Mouse (Mus musculus) liver, embryonic 14.5 days (tissue): Measurements from ENCODE around the gene Wdr17. TPM values are rescaled to one million over a fixed set of nuclear protein-coding genes. Genes with fewer than 3 reads are reported as not detected.

Experiments
- ATAC-seq: fragments of 200-750 bp; cut with Nextera tagmentation; 2 replicates; pipeline ENCODE4 v1.8.0; 2017; ENCODE audit warnings: moderate number of reproducible peaks, mild to moderate bottlenecking, moderate library complexity; ENCODE audit not compliant: insufficient read depth
- DNase-seq, 3 experiments: peaks; one replicate each; pipeline ENCODE4 v3.0.0-alpha.2; 2012 to 2013; ENCODE audit warnings: low read depth in 3 of 3, low spot score in 3 of 3
- H3K27ac ChIP-seq: fragments of 300-500 bp; sonication (generic); 2 replicates; pipeline ENCODE4 v1.5.1; 2014; ENCODE audit warnings: moderate library complexity, mild to moderate bottlenecking, control low read depth, inconsistent platforms
- H3K27me3 ChIP-seq: fragments of 300-500 bp; sonication (generic); 2 replicates; pipeline ENCODE4 v1.6.1; 2014; ENCODE audit warnings: mild to moderate bottlenecking, low read length, moderate library complexity; ENCODE audit not compliant: control insufficient read depth, insufficient read depth
- H3K36me3 ChIP-seq: fragments of 300-500 bp; sonication (generic); replicated peaks from 2 replicates; pipeline ENCODE4 v1.6.1; 2014; ENCODE audit warnings: low read depth; ENCODE audit not compliant: control insufficient read depth, insufficient read depth
- H3K4me1 ChIP-seq, 2 experiments: fragments of 200-500 bp in 1 of 2; fragments of 300-500 bp in 1 of 2; sonication (generic) in 1 of 2; replicated peaks; 2 replicates each; pipeline ENCODE4 v1.6.1; 2012 to 2014; ENCODE audit warnings: antibody characterized with exemption in 1 of 2, inconsistent platforms in 1 of 2, low read length in 1 of 2; ENCODE audit not compliant: control insufficient read depth in 2 of 2, insufficient read depth in 2 of 2
- H3K4me2 ChIP-seq: fragments of 300-500 bp; sonication (generic); 2 replicates; pipeline ENCODE4 v1.6.1; 2014; ENCODE audit warnings: low read depth, mild to moderate bottlenecking, control low read depth, moderate library complexity
- H3K4me3 ChIP-seq, 2 experiments: fragments of 200-500 bp in 1 of 2; fragments of 300-500 bp in 1 of 2; sonication (generic) in 1 of 2; 2 replicates each; pipeline ENCODE4 v1.5.1; 2012 to 2014; ENCODE audit warnings: low read depth in 2 of 2, low read length in 2 of 2, mild to moderate bottlenecking in 2 of 2, control low read depth in 1 of 2, inconsistent platforms in 1 of 2, moderate library complexity in 1 of 2; ENCODE audit not compliant: insufficient read depth in 1 of 2
- H3K9ac ChIP-seq: fragments of 300-500 bp; sonication (generic); replicated peaks from 2 replicates; pipeline ENCODE4 v1.6.1; 2014; ENCODE audit warnings: mild to moderate bottlenecking, control low read depth, moderate library complexity
- H3K9me3 ChIP-seq: fragments of 300-500 bp; sonication (generic); 2 replicates; pipeline ENCODE4 v1.6.1; 2016; ENCODE audit warnings: low read length, mixed read lengths; ENCODE audit not compliant: control insufficient read depth
- CTCF ChIP-seq: IDR thresholded peaks from 2 replicates; pipeline ENCODE4 v1.5.1; 2016; ENCODE audit warnings: antibody characterized with exemption, low read depth, control low read depth
- EP300 ChIP-seq: IDR thresholded peaks from 2 replicates; pipeline ENCODE4 v1.6.1; 2016; ENCODE audit warnings: antibody characterized with exemption, low read depth
- WGBS: fragments of 180-500 bp; shearing (Covaris S2); extraction: QIAGEN DNeasy Blood & Tissue Kit; methylation state at CpG from one replicate; pipeline ENCODE4 v1.1.7; 2014; ENCODE audit not compliant: insufficient replicate concordance; 5-methylcytosine and 5-hydroxymethylcytosine counted together
- polyA plus RNA-seq, 2 experiments: library from polyadenylated mRNA; depleted of rRNA in 1 of 2; stranded (reverse) in 1 of 2; unstranded in 1 of 2; fragments of >200 nt; fragmentation: Nextera tagmentation in 1 of 2; extraction: Ambion mirVana in 1 of 2; gene quantifications; 2 replicates each; pipeline versions ENCODE4 v1.2.1 to v1.2.3; 2012 to 2014

Wdr17 gene
- polyA plus RNA-seq, 2 experiments = 0.01 to 0.09 TPM

DNA sequence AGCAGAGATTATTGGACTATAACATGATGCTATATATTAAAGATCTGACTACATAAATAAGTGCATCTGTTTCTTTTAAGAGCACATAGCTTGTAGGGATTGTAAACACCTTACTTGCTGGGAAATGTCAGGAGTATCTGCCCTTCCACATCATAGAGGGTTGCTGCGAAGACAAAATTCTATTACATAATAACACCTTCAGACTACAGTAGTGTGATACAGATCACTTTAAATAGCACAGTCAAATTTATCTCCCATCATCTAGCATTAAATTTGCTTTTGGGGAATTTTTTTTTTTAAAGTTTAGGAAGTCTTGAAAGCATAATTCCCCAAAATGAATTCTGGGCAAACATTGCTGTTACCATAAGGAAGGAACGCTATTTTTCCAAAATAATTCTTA lies 25.9 kb upstream of the Wdr17 start:
- TF ChIP-seq CTCF (no peak), EP300 (no peak)
- Histone ChIP-seq H3K9me3 (no peaks in the 10 kb centered on the region), H3K4me3 (no peak overlapping the region), H3K4me1 (no peaks in the 10 kb centered on the region), H3K9ac (no peak overlapping the region), H3K4me2 (no peak overlapping the region), H3K36me3 (no peaks in the 10 kb centered on the region), H3K27ac (no peak overlapping the region), H3K27me3 (no peaks in the 10 kb centered on the region)
- ATAC-seq (no peak), DNase-seq (no peak)
- 70% methylated on average over 2 of the region's 2 CpGs for WGBS

- H3K4me2 ChIP-seq = no peak overlapping the region
- WGBS = 56% methylated on average over 2 of the region's 2 CpGs
- no peak overlapping the region for H3K27ac ChIP-seq
- H3K36me3 ChIP-seq = no peaks in the 10 kb centered on the region
- H3K9me3 ChIP-seq = no peaks in the 10 kb centered on the region
- no peak for TF ChIP-seq CTCF
- TF ChIP-seq EP300 = no peak
- no peaks in the 10 kb centered on the region for H3K4me1 ChIP-seq
- no peak overlapping the region for H3K9ac ChIP-seq
- H3K27me3 ChIP-seq = no peaks in the 10 kb centered on the region
- ATAC-seq (no peak), DNase-seq (no peak)
- H3K4me3 ChIP-seq = no peak overlapping the region
Measured at GRCm38 (mm10) chr8:54899444-54899843, 12.5 kb upstream of the Wdr17 start.

GRCm38 (mm10) chr8:54894637-54895322 lies 7.8 kb upstream of the Wdr17 start:
- H3K4me1 ChIP-seq = no peaks in the 10 kb centered on the region
- no peak for TF ChIP-seq CTCF
- no peak for TF ChIP-seq EP300
- H3K9me3 ChIP-seq = no peaks in the 10 kb centered on the region
- ATAC-seq (no peak), DNase-seq (no peak)
- no peak overlapping the region for H3K9ac ChIP-seq
- H3K4me3 ChIP-seq = no peak overlapping the region
- H3K27me3 ChIP-seq = no peaks in the 10 kb centered on the region
- no peaks in the 10 kb centered on the region for H3K36me3 ChIP-seq
- WGBS = 40% methylated on average over 2 of the region's 2 CpGs
- H3K27ac ChIP-seq = no peak overlapping the region
- H3K4me2 ChIP-seq = no peak overlapping the region

GRCm38 (mm10) chr8:54894180-54894579 lies 7.2 kb upstream of the Wdr17 start:
- Histone ChIP-seq H3K4me3 (no peak overlapping the region), H3K9me3 (no peaks in the 10 kb centered on the region), H3K9ac (no peak overlapping the region), H3K4me2 (no peak overlapping the region), H3K27me3 (no peaks in the 10 kb centered on the region), H3K36me3 (no peaks in the 10 kb centered on the region), H3K4me1 (no peaks in the 10 kb centered on the region), H3K27ac (no peak overlapping the region)
- ATAC-seq = no peak
- WGBS = 50% methylated on average over 1 of the region's 1 CpGs
- no peak for DNase-seq
- TF ChIP-seq CTCF = no peak
- no peak for TF ChIP-seq EP300

GRCm38 (mm10) chr8:54886560-54886959 lies 424 bp downstream of the Wdr17 start:
- H3K27me3 ChIP-seq = no peaks in the 10 kb centered on the region
- H3K4me2 ChIP-seq = no peak overlapping the region
- no peaks in the 10 kb centered on the region for H3K4me1 ChIP-seq
- no peaks in the 10 kb centered on the region for H3K9me3 ChIP-seq
- no peaks in the 10 kb centered on the region for H3K36me3 ChIP-seq
- DNase-seq (no peak), ATAC-seq (no peak)
- 41% methylated on average over 4 of the region's 4 CpGs for WGBS
- H3K4me3 ChIP-seq = no peak overlapping the region
- H3K9ac ChIP-seq = no peak overlapping the region
- TF ChIP-seq EP300 = no peak
- TF ChIP-seq CTCF = no peak
- H3K27ac ChIP-seq = no peak overlapping the region
